Mouse (Mus musculus): ENCODE measurements at regions not wholly inside any gene's neighbourhood (a gene's known extent, or its start where the extent isn't known, plus 50 kb on each side); places are given as distances from the start of the nearest gene placed in this dataset.

GRCm38 (mm10) chr12:90946528-90946918, 208.3 kb upstream of the Dio2 start:
- no peak for DNase-seq (ENCODE audit: low spot score)

- DNase-seq (ENCODE audit: low spot score) = no peak
Measured at GRCm38 (mm10) chr12:90945743-90946527, 207.7 kb upstream of the Dio2 start.

GRCm38 (mm10) chr12:90932684-90933083, 194.4 kb upstream of the Dio2 start:
- DNase-seq (ENCODE audit: low spot score) = no peak

GRCm38 (mm10) chr12:90932201-90932600, 194.0 kb upstream of the Dio2 start:
- no peak for DNase-seq (ENCODE audit: low spot score)

GRCm38 (mm10) chr12:90930091-90930715, 192.0 kb upstream of the Dio2 start:
- DNase-seq (ENCODE audit: low spot score) = no peak

- no peak for DNase-seq (ENCODE audit: low spot score)
Measured at GRCm38 (mm10) chr12:90923603-90924002, 185.4 kb upstream of the Dio2 start.

GRCm38 (mm10) chr12:90923148-90923547, 184.9 kb upstream of the Dio2 start:
- DNase-seq (ENCODE audit: low spot score) = no peak

GRCm38 (mm10) chr12:90921227-90921626, 183.0 kb upstream of the Dio2 start:
- DNase-seq (ENCODE audit: low spot score) = no peak

GRCm38 (mm10) chr12:90915929-90916713, 177.9 kb upstream of the Dio2 start:
- DNase-seq (ENCODE audit: low spot score) = no peak

- peak; percentile 15 for DNase-seq (ENCODE audit: low spot score)
Measured at GRCm38 (mm10) chr12:90903991-90904390, 165.8 kb upstream of the Dio2 start.

GRCm38 (mm10) chr12:90893655-90894370, 155.6 kb upstream of the Dio2 start:
- no peak for DNase-seq (ENCODE audit: low spot score)

GRCm38 (mm10) chr12:90876230-90877005, 138.2 kb upstream of the Dio2 start:
- no peak for DNase-seq (ENCODE audit: low spot score)

GRCm38 (mm10) chr12:90874840-90875239, 136.6 kb upstream of the Dio2 start:
- DNase-seq (ENCODE audit: low spot score) = no peak

- DNase-seq (ENCODE audit: low spot score) = no peak
Measured at GRCm38 (mm10) chr12:90873959-90874358, 135.7 kb upstream of the Dio2 start.

- DNase-seq (ENCODE audit: low spot score) = no peak
Measured at GRCm38 (mm10) chr12:90866597-90866996, 128.4 kb upstream of the Dio2 start.

GRCm38 (mm10) chr12:90862632-90863031, 124.4 kb upstream of the Dio2 start:
- no peak for DNase-seq (ENCODE audit: low spot score)

GRCm38 (mm10) chr12:90857746-90858145, 119.5 kb upstream of the Dio2 start:
- no peak for DNase-seq (ENCODE audit: low spot score)

GRCm38 (mm10) chr12:90810666-90811065, 72.4 kb upstream of the Dio2 start:
- DNase-seq (ENCODE audit: low spot score) = no peak

GRCm38 (mm10) chr12:90790562-90790961, 52.3 kb upstream of the Dio2 start:
- DNase-seq (ENCODE audit: low spot score) = no peak
